Mouse (Mus musculus) testis, postnatal 14 days (tissue): ENCODE results near the gene Lipc.
A peak's percentile ranks its signal among the peaks of the same experiment; 100 is the strongest.

Source experiments
- DNase-seq: peaks from one replicate; pipeline ENCODE4 v3.0.0; 2021; ENCODE audit warnings: low spot score

Lipc gene

GRCm38 (mm10) chr9:70957717-70958116 is 5.7 kb upstream of the Lipc start:
- no peak for DNase-seq

GRCm38 (mm10) chr9:70954226-70954625 is 2.2 kb upstream of the Lipc start:
- no peak for DNase-seq

GRCm38 (mm10) chr9:70949336-70949735 is 2.7 kb downstream of the Lipc start:
- no peak for DNase-seq

- no peak for DNase-seq
Measured at GRCm38 (mm10) chr9:70947312-70947711, 4.7 kb downstream of the Lipc start.

- DNase-seq = no peak
Measured at GRCm38 (mm10) chr9:70942686-70943333, 9.2 kb downstream of the Lipc start.

- DNase-seq = no peak
Measured at GRCm38 (mm10) chr9:70939752-70940501, 12.1 kb downstream of the Lipc start.

GRCm38 (mm10) chr9:70938850-70939249 is 13.2 kb downstream of the Lipc start:
- no peak for DNase-seq

GRCm38 (mm10) chr9:70938134-70938533 is 13.9 kb downstream of the Lipc start:
- DNase-seq = no peak

GRCm38 (mm10) chr9:70934587-70935295 is 17.3 kb downstream of the Lipc start:
- DNase-seq = no peak

GRCm38 (mm10) chr9:70930641-70931020 is 21.4 kb downstream of the Lipc start:
- DNase-seq = no peak

- peak; percentile 41 for DNase-seq
Measured at GRCm38 (mm10) chr9:70929840-70930640, 22.0 kb downstream of the Lipc start.

GRCm38 (mm10) chr9:70928472-70928871 is 23.6 kb downstream of the Lipc start:
- DNase-seq = no peak

GRCm38 (mm10) chr9:70927701-70928100 is 24.3 kb downstream of the Lipc start:
- no peak for DNase-seq

- peak; percentile 51 for DNase-seq
Measured at GRCm38 (mm10) chr9:70926820-70927588, 25.0 kb downstream of the Lipc start.

- DNase-seq = no peak
Measured at GRCm38 (mm10) chr9:70925225-70925624, 26.8 kb downstream of the Lipc start.

- no peak for DNase-seq
Measured at GRCm38 (mm10) chr9:70924763-70925162, 27.3 kb downstream of the Lipc start.

- DNase-seq = peak; percentile 65
Measured at GRCm38 (mm10) chr9:70921781-70922565, 30.1 kb downstream of the Lipc start.

GRCm38 (mm10) chr9:70921132-70921531 is 30.9 kb downstream of the Lipc start:
- DNase-seq = no peak

- no peak for DNase-seq
Measured at GRCm38 (mm10) chr9:70919271-70919670, 32.8 kb downstream of the Lipc start.

- DNase-seq = no peak
Measured at GRCm38 (mm10) chr9:70916516-70916915, 35.5 kb downstream of the Lipc start.

GRCm38 (mm10) chr9:70915356-70915685 is 36.7 kb downstream of the Lipc start:
- DNase-seq = no peak
